Mouse (Mus musculus) neural tube, postnatal 0 days (tissue): Measurements from ENCODE around the gene Gm49378. TPM values are rescaled to one million over a fixed set of nuclear protein-coding genes. Genes with fewer than 3 reads are reported as not detected.

ENCODE experiments used
- polyA plus RNA-seq: library from polyadenylated mRNA; unstranded; fragments of >200 nt; fragmentation: Nextera tagmentation; extraction: Ambion mirVana; gene quantifications from 2 replicates; pipeline ENCODE4 v1.2.1, GENCODE M21; 2015

The Gm49378 gene
- 1.4 and 1.9 TPM in 2 replicates for polyA plus RNA-seq

GRCm38 (mm10) chr14:55637795-55638194 is at the start of gene Gm49378:
Gene Gm49378, minus strand, starts transcription at chr14:55637895.

GRCm38 (mm10) chr14:55681160-55682117 is 43.7 kb upstream of the Gm49378 start, which contains the start of gene Tinf2:
Gene Tinf2, minus strand, starts transcription at chr14:55681820.

GRCm38 (mm10) chr14:55671833-55672740 is 34.4 kb upstream of the Gm49378 start, which contains the start of the genes Gmpr2 and Nedd8:
Gene Gmpr2, plus strand, starts transcription at chr14:55671941.
Gene Nedd8, minus strand, starts transcription at chr14:55672124.

GRCm38 (mm10) chr14:55659960-55660573 is 22.4 kb upstream of the Gm49378 start, which contains the start of gene Mdp1:
Gene Mdp1, minus strand, starts transcription at chr14:55660508.

GRCm38 (mm10) chr14:55649884-55650283 is 12.2 kb upstream of the Gm49378 start, which contains the start of gene Tssk4:
Gene Tssk4, plus strand, starts transcription at chr14:55650184.

GRCm38 (mm10) chr14:55643060-55643907 is 5.6 kb upstream of the Gm49378 start, which contains the start of gene Tm9sf1:
Gene Tm9sf1, minus strand, starts transcription at chr14:55643806.

GRCm38 (mm10) chr14:55635523-55636007 is 2.1 kb downstream of the Gm49378 start, which contains the start of gene Ipo4:
Gene Ipo4, minus strand, starts transcription at chr14:55635957.

GRCm38 (mm10) chr14:55617822-55618221 is 19.9 kb downstream of the Gm49378 start, which contains the start of gene Rec8:
Gene Rec8, plus strand, starts transcription at chr14:55618037.

GRCm38 (mm10) chr14:55603271-55603632 is 34.4 kb downstream of the Gm49378 start, which contains the start of gene Irf9:
Gene Irf9, plus strand, starts transcription at chr14:55603571.

GRCm38 (mm10) chr14:55591331-55591891 is 46.3 kb downstream of the Gm49378 start, which contains the start of gene Rnf31:
Gene Rnf31, plus strand, starts transcription at chr14:55591708.

GRCm38 (mm10) chr14:55590748-55591330 is 46.9 kb downstream of the Gm49378 start, which contains the start of gene Psme2:
Gene Psme2, minus strand, starts transcription at chr14:55591113.

GRCm38 (mm10) chr14:55584702-55585565 is 52.8 kb downstream of the Gm49378 start, which contains the start of gene Emc9:
Gene Emc9, minus strand, starts transcription at chr14:55585302.

Other genes starting within 250 kb of the Gm49378 start
- 23.9 and 29.2 TPM in 2 replicates for gene Dhrs4, start 159.1 kb downstream of the Gm49378 start, polyA plus RNA-seq
- gene Carmil3, start 147.2 kb downstream of the Gm49378 start, polyA plus RNA-seq = 22.4 and 27.9 TPM in 2 replicates
- gene Cpne6, start 127.5 kb downstream of the Gm49378 start, polyA plus RNA-seq = 72.7 and 73.7 TPM in 2 replicates
- 0.53 and 0.66 TPM in 2 replicates for gene Nrl, start 112.9 kb downstream of the Gm49378 start, polyA plus RNA-seq
- gene Pck2, start 97.6 kb downstream of the Gm49378 start, polyA plus RNA-seq = 28.3 and 29.6 TPM in 2 replicates
- 77.2 and 77.8 TPM in 2 replicates for gene Dcaf11, start 77.9 kb downstream of the Gm49378 start, polyA plus RNA-seq
- 0.83 and 1.1 TPM in 2 replicates for gene A730061H03Rik, start 77.5 kb downstream of the Gm49378 start, polyA plus RNA-seq
- 0.32 TPM in 1 of 2 replicates, not detected in the other for gene Fitm1, start 62.3 kb downstream of the Gm49378 start, polyA plus RNA-seq
- gene Psme1, start 59.8 kb downstream of the Gm49378 start, polyA plus RNA-seq = 218 and 246 TPM in 2 replicates
- 92.8 and 99.8 TPM in 2 replicates for gene Emc9, start 52.6 kb downstream of the Gm49378 start, polyA plus RNA-seq
- 154 and 183 TPM in 2 replicates for gene Psme2, start 46.8 kb downstream of the Gm49378 start, polyA plus RNA-seq
- 16.4 and 23.6 TPM in 2 replicates for gene Rnf31, start 46.2 kb downstream of the Gm49378 start, polyA plus RNA-seq
- gene Irf9, start 34.3 kb downstream of the Gm49378 start, polyA plus RNA-seq = 10.0 and 13.8 TPM in 2 replicates
- gene Rec8, start 19.9 kb downstream of the Gm49378 start, polyA plus RNA-seq = 14.5 and 14.7 TPM in 2 replicates
- gene Ipo4, start 1.9 kb downstream of the Gm49378 start, polyA plus RNA-seq = 91.3 and 115 TPM in 2 replicates
- 56.4 and 60.8 TPM in 2 replicates for gene Tm9sf1, start 5.9 kb upstream of the Gm49378 start, polyA plus RNA-seq
- gene Tssk4, start 12.3 kb upstream of the Gm49378 start, polyA plus RNA-seq = 0.18 and 0.27 TPM in 2 replicates
- 73.9 and 80.1 TPM in 2 replicates for gene Mdp1, start 22.6 kb upstream of the Gm49378 start, polyA plus RNA-seq
- 39.0 and 39.8 TPM in 2 replicates for gene Gmpr2, start 34.0 kb upstream of the Gm49378 start, polyA plus RNA-seq
- 600 and 637 TPM in 2 replicates for gene Nedd8, start 34.2 kb upstream of the Gm49378 start, polyA plus RNA-seq
- gene Tinf2, start 43.9 kb upstream of the Gm49378 start, polyA plus RNA-seq = 23.1 and 26.2 TPM in 2 replicates
- 0.19 and 0.46 TPM in 2 replicates for gene Tgm1, start 76.0 kb upstream of the Gm49378 start, polyA plus RNA-seq
- 51.6 and 55.1 TPM in 2 replicates for gene Rabggta, start 84.4 kb upstream of the Gm49378 start, polyA plus RNA-seq
- 98.5 and 99.2 TPM in 2 replicates for gene Dhrs1, start 107.8 kb upstream of the Gm49378 start, polyA plus RNA-seq
- gene Nop9, start 107.8 kb upstream of the Gm49378 start, polyA plus RNA-seq = 18.9 and 24.6 TPM in 2 replicates
- 0.57 and 0.76 TPM in 2 replicates for gene Cideb, start 120.6 kb upstream of the Gm49378 start, polyA plus RNA-seq
- 0.50 and 0.74 TPM in 2 replicates for gene Ltb4r2, start 123.5 kb upstream of the Gm49378 start, polyA plus RNA-seq
- 0.38 and 1.1 TPM in 2 replicates for gene Ltb4r1, start 128.1 kb upstream of the Gm49378 start, polyA plus RNA-seq
- 2.4 and 2.6 TPM in 2 replicates for gene Adcy4, start 146.2 kb upstream of the Gm49378 start, polyA plus RNA-seq
- gene Ripk3, start 151.0 kb upstream of the Gm49378 start, polyA plus RNA-seq = 1.4 and 1.5 TPM in 2 replicates
- gene Nfatc4, start 185.2 kb upstream of the Gm49378 start, polyA plus RNA-seq = 5.1 and 5.7 TPM in 2 replicates
- gene Nynrin, start 216.1 kb upstream of the Gm49378 start, polyA plus RNA-seq = 5.8 and 6.7 TPM in 2 replicates
- 0.68 and 1.0 TPM in 2 replicates for gene Cbln3, start 246.5 kb upstream of the Gm49378 start, polyA plus RNA-seq
- gene Khnyn, start 247.1 kb upstream of the Gm49378 start, polyA plus RNA-seq = 6.2 and 7.5 TPM in 2 replicates